Mouse (Mus musculus): Measurements from ENCODE around the gene Tnfrsf13c. TPM values are rescaled to one million over a fixed set of nuclear protein-coding genes. Genes with fewer than 3 reads are reported as not detected.

The Tnfrsf13c gene
- polyA plus RNA-seq, 1 experiment = not detected

- TF ChIP-seq CTCF (IDR thresholded peaks at IDR 0.05; ENCODE audit: insufficient read depth, low read depth, low read length) (no peak), POLR2A (IDR thresholded peaks at IDR 0.05; ENCODE audit: insufficient read depth, low read depth, low read length) (no peak)
- WGBS = under 1% methylated on average over 34 of the region's 34 CpGs
- Histone ChIP-seq H3K4me3 (ENCODE audit: insufficient read depth, low read depth, low read length) (peak within 1 kb of the TSS; percentile 91), H3K4me1 (ENCODE audit: control insufficient read depth, insufficient read depth, low read length) (peaks cover 50% of the 10 kb centered on the region), H3K27ac (ENCODE audit: insufficient read depth, low read depth, low read length) (peak within 1 kb of the TSS; percentile 92)
These were observed 11.5 kb downstream of the Tnfrsf13c start, which contains the start of gene Shisa8 for GRCm38 (mm10) chr15:82212752-82213063. Shisa8 (minus strand) TSS chr15:82212815.

GRCm38 (mm10) chr15:82211911-82212751 lies 12.0 kb downstream of the Tnfrsf13c start:
- Histone ChIP-seq H3K27ac (ENCODE audit: insufficient read depth, low read depth, low read length) (peak overlapping the region; percentile 92), H3K4me1 (ENCODE audit: control insufficient read depth, insufficient read depth, low read length) (peaks cover 52% of the 10 kb centered on the region), H3K4me3 (ENCODE audit: insufficient read depth, low read depth, low read length) (peak overlapping the region; percentile 91)
- under 1% methylated on average over 111 of the region's 112 CpGs for WGBS
- peak; percentile 43 for TF ChIP-seq POLR2A (IDR thresholded peaks at IDR 0.05; ENCODE audit: insufficient read depth, low read depth, low read length)
- no peak for TF ChIP-seq CTCF (IDR thresholded peaks at IDR 0.05; ENCODE audit: insufficient read depth, low read depth, low read length)

- Histone ChIP-seq H3K4me1 (ENCODE audit: control insufficient read depth, insufficient read depth, low read length) (peaks cover 53% of the 10 kb centered on the region), H3K4me3 (ENCODE audit: insufficient read depth, low read depth, low read length) (peak overlapping the region; percentile 91), H3K27ac (ENCODE audit: insufficient read depth, low read depth, low read length) (peak overlapping the region; percentile 92)
- TF ChIP-seq POLR2A (IDR thresholded peaks at IDR 0.05; ENCODE audit: insufficient read depth, low read depth, low read length) = no peak
- TF ChIP-seq CTCF (IDR thresholded peaks at IDR 0.05; ENCODE audit: insufficient read depth, low read depth, low read length) = no peak
- WGBS = 4% methylated on average over 11 of the region's 11 CpGs
These were observed 12.9 kb downstream of the Tnfrsf13c start for GRCm38 (mm10) chr15:82211281-82211680.

- 22% methylated on average over 1 of the region's 1 CpGs for WGBS
- no peak for TF ChIP-seq CTCF (IDR thresholded peaks at IDR 0.05; ENCODE audit: insufficient read depth, low read depth, low read length)
- TF ChIP-seq POLR2A (IDR thresholded peaks at IDR 0.05; ENCODE audit: insufficient read depth, low read depth, low read length) = no peak
- Histone ChIP-seq H3K4me1 (ENCODE audit: control insufficient read depth, insufficient read depth, low read length) (peaks cover 53% of the 10 kb centered on the region), H3K27ac (ENCODE audit: insufficient read depth, low read depth, low read length) (peak overlapping the region; percentile 73), H3K4me3 (ENCODE audit: insufficient read depth, low read depth, low read length) (peak overlapping the region; percentile 91)
These were observed 13.4 kb downstream of the Tnfrsf13c start for GRCm38 (mm10) chr15:82210801-82211200.

- Histone ChIP-seq H3K4me1 (ENCODE audit: control insufficient read depth, insufficient read depth, low read length) (peaks cover 51% of the 10 kb centered on the region), H3K27ac (ENCODE audit: insufficient read depth, low read depth, low read length) (peak overlapping the region; percentile 73), H3K4me3 (ENCODE audit: insufficient read depth, low read depth, low read length) (peak overlapping the region; percentile 91)
- 58% methylated on average over 13 of the region's 13 CpGs for WGBS
- TF ChIP-seq CTCF (IDR thresholded peaks at IDR 0.05; ENCODE audit: insufficient read depth, low read depth, low read length) (no peak), POLR2A (IDR thresholded peaks at IDR 0.05; ENCODE audit: insufficient read depth, low read depth, low read length) (no peak)
These were observed 14.7 kb downstream of the Tnfrsf13c start for GRCm38 (mm10) chr15:82209295-82210050.

GRCm38 (mm10) chr15:82208307-82208706 lies 15.9 kb downstream of the Tnfrsf13c start:
- Histone ChIP-seq H3K4me1 (ENCODE audit: control insufficient read depth, insufficient read depth, low read length) (peaks cover 60% of the 10 kb centered on the region), H3K4me3 (ENCODE audit: insufficient read depth, low read depth, low read length) (peak overlapping the region; percentile 21), H3K27ac (ENCODE audit: insufficient read depth, low read depth, low read length) (peak overlapping the region; percentile 12; the same call in 1 of the 2 replicates)
- WGBS = 76% methylated on average over 8 of the region's 8 CpGs
- TF ChIP-seq CTCF (IDR thresholded peaks at IDR 0.05; ENCODE audit: insufficient read depth, low read depth, low read length) = no peak
- no peak for TF ChIP-seq POLR2A (IDR thresholded peaks at IDR 0.05; ENCODE audit: insufficient read depth, low read depth, low read length)

- Histone ChIP-seq H3K4me1 (ENCODE audit: control insufficient read depth, insufficient read depth, low read length) (peaks cover 62% of the 10 kb centered on the region), H3K4me3 (ENCODE audit: insufficient read depth, low read depth, low read length) (peak overlapping the region; percentile 21), H3K27ac (ENCODE audit: insufficient read depth, low read depth, low read length) (peak overlapping the region; percentile 17; the same call in 1 of the 2 replicates)
- 42% methylated on average over 30 of the region's 30 CpGs for WGBS
- TF ChIP-seq POLR2A (IDR thresholded peaks at IDR 0.05; ENCODE audit: insufficient read depth, low read depth, low read length) (no peak), CTCF (IDR thresholded peaks at IDR 0.05; ENCODE audit: insufficient read depth, low read depth, low read length) (no peak)
These were observed 16.5 kb downstream of the Tnfrsf13c start for GRCm38 (mm10) chr15:82207504-82208219.

- Histone ChIP-seq H3K4me1 (ENCODE audit: control insufficient read depth, insufficient read depth, low read length) (peaks cover 62% of the 10 kb centered on the region), H3K27ac (ENCODE audit: insufficient read depth, low read depth, low read length) (0 out of 2 replicates have a peak overlapping the region, but pooled peaks have one; percentile 17), H3K4me3 (ENCODE audit: insufficient read depth, low read depth, low read length) (peak overlapping the region; percentile 21; the same call in 1 of the 2 replicates)
- WGBS = 42% methylated on average over 34 of the region's 34 CpGs
- TF ChIP-seq CTCF (IDR thresholded peaks at IDR 0.05; ENCODE audit: insufficient read depth, low read depth, low read length) = no peak
- TF ChIP-seq POLR2A (IDR thresholded peaks at IDR 0.05; ENCODE audit: insufficient read depth, low read depth, low read length) = no peak
These were observed 17.1 kb downstream of the Tnfrsf13c start for GRCm38 (mm10) chr15:82207105-82207459.
